Mouse (Mus musculus): Measurements from ENCODE around the gene Fbxo24.

Fbxo24 gene

GRCm38 (mm10) chr5:137628498-137629305 lies at the start of gene Fbxo24, which contains the start of the genes Lrch4 and Gm20605:
Gene Fbxo24, minus strand, starts transcription at chr5:137629002.
Gene Lrch4, plus strand, starts transcription at chr5:137629121.
Gene Gm20605, plus strand, starts transcription at chr5:137629175.
- peak; percentile 97 for DNase-seq

GRCm38 (mm10) chr5:137677859-137678258 lies 49.1 kb upstream of the Fbxo24 start:
- no peak for DNase-seq

- DNase-seq, result no peak
Measured at GRCm38 (mm10) chr5:137674786-137675185, 46.0 kb upstream of the Fbxo24 start.

GRCm38 (mm10) chr5:137673015-137673414 lies 44.2 kb upstream of the Fbxo24 start:
- no peak for DNase-seq

GRCm38 (mm10) chr5:137672361-137672760 lies 43.6 kb upstream of the Fbxo24 start:
- DNase-seq, result no peak

- peak; percentile 67 for DNase-seq
Measured at GRCm38 (mm10) chr5:137671443-137672240, 42.8 kb upstream of the Fbxo24 start.

- DNase-seq, result no peak
Measured at GRCm38 (mm10) chr5:137670240-137670639, 41.4 kb upstream of the Fbxo24 start.

- DNase-seq, result no peak
Measured at GRCm38 (mm10) chr5:137668971-137669370, 40.2 kb upstream of the Fbxo24 start.

- DNase-seq, result no peak
Measured at GRCm38 (mm10) chr5:137663057-137663456, 34.3 kb upstream of the Fbxo24 start.

GRCm38 (mm10) chr5:137660064-137660688 lies 31.4 kb upstream of the Fbxo24 start:
- DNase-seq, result peak; percentile 65

- peak; percentile 80 for DNase-seq
Measured at GRCm38 (mm10) chr5:137656977-137657376, 28.2 kb upstream of the Fbxo24 start.

GRCm38 (mm10) chr5:137654746-137655145 lies 25.9 kb upstream of the Fbxo24 start:
- DNase-seq, result no peak

- no peak for DNase-seq
Measured at GRCm38 (mm10) chr5:137653366-137653765, 24.6 kb upstream of the Fbxo24 start.

- DNase-seq, result peak; percentile 83
Measured at GRCm38 (mm10) chr5:137652474-137652873, 23.7 kb upstream of the Fbxo24 start.

- DNase-seq, result no peak
Measured at GRCm38 (mm10) chr5:137649669-137650571, 21.1 kb upstream of the Fbxo24 start.

GRCm38 (mm10) chr5:137649251-137649650 lies 20.4 kb upstream of the Fbxo24 start:
- no peak for DNase-seq

GRCm38 (mm10) chr5:137647827-137648601 lies 19.2 kb upstream of the Fbxo24 start:
- DNase-seq, result no peak

GRCm38 (mm10) chr5:137645652-137646091 lies 16.9 kb upstream of the Fbxo24 start, which contains the start of gene Irs3:
Gene Irs3, minus strand, starts transcription at chr5:137645714.
- no peak for DNase-seq

GRCm38 (mm10) chr5:137645091-137645651 lies 16.4 kb upstream of the Fbxo24 start:
- DNase-seq, result no peak

GRCm38 (mm10) chr5:137644484-137644883 lies 15.7 kb upstream of the Fbxo24 start:
- no peak for DNase-seq

GRCm38 (mm10) chr5:137642886-137643285 lies 14.1 kb upstream of the Fbxo24 start:
- DNase-seq, result no peak

All from lung, postnatal 14 days (tissue).